Mouse (Mus musculus): ENCODE measurements at regions not wholly inside any gene's neighbourhood (a gene's known extent, or its start where the extent isn't known, plus 50 kb on each side); places are given as distances from the start of the nearest gene placed in this dataset.

GRCm38 (mm10) chr8:89106346-89106745, 62.4 kb upstream of the Sall1 start:
- no peak for DNase-seq (ENCODE audit: low spot score in 2 of 2)

GRCm38 (mm10) chr8:89097396-89097795, 53.4 kb upstream of the Sall1 start:
- no peak for DNase-seq (ENCODE audit: low spot score in 2 of 2)
